Mouse (Mus musculus) liver, embryonic 13.5 days (tissue): ENCODE results near the gene Miga1. TPM values are rescaled to one million over a fixed set of nuclear protein-coding genes. Genes with fewer than 3 reads are reported as not detected.

ENCODE experiments used
- ATAC-seq: fragments of 200-750 bp; cut with Nextera tagmentation; 2 replicates; pipeline ENCODE4 v1.8.0; 2017; ENCODE audit warnings: low read depth, mild to moderate bottlenecking, moderate number of reproducible peaks, moderate library complexity
- DNase-seq: peaks from one replicate; pipeline ENCODE4 v3.0.0; 2022
- H3K27ac ChIP-seq: fragments of 300-500 bp; sonication (generic); 2 replicates; pipeline ENCODE4 v1.5.1; 2015; ENCODE audit warnings: moderate library complexity, mild to moderate bottlenecking, inconsistent platforms
- H3K27me3 ChIP-seq: fragments of 300-500 bp; sonication (generic); 2 replicates; pipeline ENCODE4 v1.6.1; 2015; ENCODE audit warnings: mild to moderate bottlenecking, inconsistent platforms
- H3K36me3 ChIP-seq: fragments of 300-500 bp; sonication (generic); 2 replicates; pipeline ENCODE4 v1.6.1; 2015; ENCODE audit warnings: mild to moderate bottlenecking, inconsistent platforms
- H3K4me1 ChIP-seq: fragments of 300-500 bp; sonication (generic); replicated peaks from 2 replicates; pipeline ENCODE4 v1.6.1; 2015; ENCODE audit warnings: inconsistent platforms
- H3K4me2 ChIP-seq: fragments of 300-500 bp; sonication (generic); 2 replicates; pipeline ENCODE4 v1.6.1; 2015; ENCODE audit warnings: inconsistent platforms, mild to moderate bottlenecking, moderate library complexity
- H3K4me3 ChIP-seq: fragments of 300-500 bp; sonication (generic); replicated peaks from 2 replicates; pipeline ENCODE4 v1.5.1; 2015; ENCODE audit warnings: mild to moderate bottlenecking, inconsistent platforms
- H3K9ac ChIP-seq: fragments of 300-500 bp; sonication (generic); 2 replicates; pipeline ENCODE4 v1.6.1; 2015; ENCODE audit warnings: mild to moderate bottlenecking, inconsistent platforms
- H3K9me3 ChIP-seq: fragments of 300-500 bp; sonication (generic); replicated peaks from 2 replicates; pipeline ENCODE4 v1.6.1; 2016; ENCODE audit warnings: inconsistent platforms
- WGBS: fragments of 180-500 bp; shearing (Covaris S2); methylation state at CpG from one replicate; pipeline ENCODE4 v1.1.7; 2015; ENCODE audit not compliant: insufficient replicate concordance; 5-methylcytosine and 5-hydroxymethylcytosine counted together
- polyA plus RNA-seq: library from polyadenylated mRNA; unstranded; fragments of >200 nt; fragmentation: Nextera tagmentation; extraction: Ambion mirVana; gene quantifications from 2 replicates; pipeline ENCODE4 v1.2.1, GENCODE M21; 2015

The Miga1 gene
- 4.3 and 4.7 TPM in 2 replicates for polyA plus RNA-seq

DNA sequence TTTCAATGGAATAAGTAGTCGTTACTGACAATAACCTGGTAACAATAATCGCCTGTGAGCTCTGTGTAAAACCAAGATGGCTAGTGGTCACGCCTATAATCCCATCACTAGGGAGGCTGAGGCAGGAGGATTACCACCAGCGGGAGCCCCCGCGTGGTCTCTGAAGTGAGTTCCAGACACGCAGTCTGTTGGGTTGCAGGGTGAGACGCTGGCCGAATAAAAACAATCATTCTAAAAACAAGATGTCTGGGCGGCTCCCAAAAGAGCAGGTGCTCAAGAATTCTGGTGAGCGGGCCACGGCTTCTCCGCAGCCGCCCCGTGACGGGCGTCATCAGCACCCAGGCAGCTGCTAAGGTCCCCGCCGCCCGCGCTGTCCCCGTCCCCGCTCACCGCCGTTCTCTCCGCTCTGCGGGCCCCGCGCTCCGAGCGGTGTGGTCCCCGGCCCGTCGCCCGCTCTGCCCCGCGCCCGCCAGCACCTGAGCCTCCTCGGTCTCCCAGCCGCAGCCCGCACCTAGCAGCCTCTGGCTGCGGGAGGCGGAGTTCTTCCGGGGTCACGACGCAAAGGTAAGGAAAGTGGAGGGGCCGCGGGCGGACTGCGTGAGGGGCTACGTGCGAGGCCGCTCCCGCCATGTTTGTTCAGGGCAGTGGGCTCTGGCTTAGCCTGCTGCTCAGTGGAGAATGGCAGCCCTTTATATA lies at the start of gene Miga1:
TSS of gene Miga1 (minus strand) at position 546 of the 696 bp plus-strand sequence.
- Histone ChIP-seq H3K4me1 (peaks cover 26% of the 10 kb centered on the region), H3K36me3 (peaks cover 19% of the 10 kb centered on the region), H3K27me3 (no peaks in the 10 kb centered on the region), H3K9me3 (no peaks in the 10 kb centered on the region), H3K4me2 (peak within 1 kb of the TSS; percentile 86), H3K27ac (peak within 1 kb of the TSS; percentile 67), H3K9ac (peak within 1 kb of the TSS; percentile 82), H3K4me3 (peak within 1 kb of the TSS; percentile 78)
- ATAC-seq: peak; percentile 82
- WGBS: under 1% methylated on average over 54 of the region's 54 CpGs
- peak; percentile 61 for DNase-seq

DNA sequence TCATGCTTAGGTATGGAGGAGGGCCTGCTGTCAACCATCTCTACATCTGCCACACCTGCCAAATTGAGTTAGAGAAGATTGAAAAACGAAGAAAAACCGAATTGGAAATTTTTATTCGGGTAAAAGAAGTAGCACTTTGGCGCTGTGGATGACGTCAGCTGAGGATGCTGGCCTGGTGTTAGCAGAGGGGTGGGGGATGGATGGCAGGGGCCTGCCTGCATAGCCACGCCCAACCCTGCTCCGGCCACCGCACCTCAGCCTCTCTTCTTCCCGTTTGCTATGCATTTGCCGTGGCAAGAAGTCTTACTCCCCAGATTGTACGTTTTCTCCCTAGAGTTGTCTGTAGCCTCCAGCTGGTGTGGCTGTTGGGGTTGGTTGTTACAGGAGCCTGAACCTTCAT lies 43.9 kb upstream of the Miga1 start:
- WGBS: 73% methylated on average over 11 of the region's 11 CpGs

DNA sequence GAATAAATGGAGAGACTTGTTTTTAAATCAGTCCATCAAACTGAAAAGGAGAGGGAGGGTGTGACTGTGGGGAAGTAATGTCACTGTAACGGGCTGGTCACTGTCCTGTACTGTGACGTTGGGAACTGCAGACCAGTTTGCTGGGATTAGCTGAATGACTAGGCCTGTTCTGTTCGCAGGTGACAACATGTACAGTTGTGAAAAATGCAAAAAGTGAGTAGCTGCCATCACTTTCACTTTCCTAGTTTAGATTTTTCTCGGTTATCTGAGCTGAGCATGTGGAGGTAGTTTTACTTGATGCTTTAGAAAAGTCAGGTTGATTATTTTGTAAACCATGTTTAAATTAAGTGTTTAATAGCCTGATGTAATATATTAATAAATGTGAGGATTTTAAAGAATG lies 35.9 kb upstream of the Miga1 start:
- ATAC-seq (no peak), DNase-seq (no peak)
- WGBS: 76% methylated on average over 4 of the region's 4 CpGs
- Histone ChIP-seq H3K4me1 (no peaks in the 10 kb centered on the region), H3K27me3 (no peaks in the 10 kb centered on the region), H3K36me3 (peaks cover 83% of the 10 kb centered on the region), H3K9ac (no peak overlapping the region), H3K27ac (no peak overlapping the region), H3K4me3 (no peak overlapping the region), H3K9me3 (no peaks in the 10 kb centered on the region), H3K4me2 (no peak overlapping the region)

More for the DNA sequence above, 43.9 kb upstream of the Miga1 start:
- no peak overlapping the region for H3K27ac ChIP-seq
- H3K9ac ChIP-seq: no peak overlapping the region
- H3K36me3 ChIP-seq: peaks cover 75% of the 10 kb centered on the region
- 0 out of 2 replicates have a peak, but pooled peaks cover 2% of the 10 kb centered on the region for H3K4me1 ChIP-seq
- no peaks in the 10 kb centered on the region for H3K9me3 ChIP-seq
- no peak overlapping the region for H3K4me3 ChIP-seq
- H3K27me3 ChIP-seq: no peaks in the 10 kb centered on the region
- H3K4me2 ChIP-seq: no peak overlapping the region
- ATAC-seq: no peak
- no peak for DNase-seq

DNA sequence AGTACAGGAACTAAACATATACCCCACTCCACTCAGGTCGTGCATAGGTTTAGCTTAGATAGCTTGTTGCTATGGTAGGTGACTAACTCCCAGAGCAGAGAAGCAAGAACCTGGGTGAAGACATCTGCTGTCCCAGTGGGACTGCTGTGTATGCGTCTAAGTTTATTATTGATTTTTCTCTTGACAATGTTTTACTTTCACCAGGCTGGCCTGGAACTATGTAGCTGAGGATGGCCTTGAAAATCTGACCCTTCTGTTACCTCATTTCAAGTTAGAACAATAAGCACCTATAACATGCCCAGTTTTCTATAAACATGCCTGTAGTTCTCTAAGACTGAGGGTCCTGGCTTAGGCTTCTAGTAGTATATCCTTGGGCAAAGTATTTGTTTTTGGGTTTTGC lies 24.0 kb upstream of the Miga1 start:
- WGBS: 70% methylated on average over 2 of the region's 2 CpGs
- no peak overlapping the region for H3K4me3 ChIP-seq
- H3K36me3 ChIP-seq: peaks cover 85% of the 10 kb centered on the region

DNA sequence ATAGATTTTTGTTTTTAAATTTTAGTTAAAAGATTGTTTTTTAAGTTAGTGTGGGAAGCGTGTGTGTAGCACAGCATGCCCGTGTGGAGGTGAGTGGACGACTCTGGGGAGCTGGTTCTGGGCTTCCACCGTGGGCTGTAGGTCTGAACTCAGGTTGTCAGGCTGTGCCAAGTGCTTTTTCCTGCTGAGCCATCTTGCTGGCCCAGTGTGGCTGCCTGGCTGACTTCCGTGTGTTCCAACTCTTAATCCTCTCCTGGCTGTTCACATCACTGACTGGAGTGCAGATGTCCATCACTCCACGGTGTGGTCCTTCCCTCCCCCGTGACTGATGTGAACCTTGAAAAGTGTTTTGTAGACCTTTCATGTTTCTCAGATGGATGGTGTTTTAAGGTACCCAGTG lies 18.9 kb upstream of the Miga1 start:
- DNase-seq (no peak), ATAC-seq (no peak)
- Histone ChIP-seq H3K4me1 (peaks cover 27% of the 10 kb centered on the region), H3K4me3 (no peak overlapping the region), H3K9me3 (no peaks in the 10 kb centered on the region), H3K9ac (no peak overlapping the region), H3K27me3 (no peaks in the 10 kb centered on the region), H3K36me3 (peaks cover 60% of the 10 kb centered on the region), H3K27ac (no peak overlapping the region), H3K4me2 (no peak overlapping the region)
- 80% methylated on average over 7 of the region's 7 CpGs for WGBS

More for the DNA sequence above, 24.0 kb upstream of the Miga1 start:
- H3K4me2 ChIP-seq: no peak overlapping the region
- no peak for ATAC-seq
- no peaks in the 10 kb centered on the region for H3K27me3 ChIP-seq
- H3K9me3 ChIP-seq: no peaks in the 10 kb centered on the region
- peaks cover 11% of the 10 kb centered on the region for H3K4me1 ChIP-seq
- no peak overlapping the region for H3K27ac ChIP-seq
- H3K9ac ChIP-seq: no peak overlapping the region
- no peak for DNase-seq

DNA sequence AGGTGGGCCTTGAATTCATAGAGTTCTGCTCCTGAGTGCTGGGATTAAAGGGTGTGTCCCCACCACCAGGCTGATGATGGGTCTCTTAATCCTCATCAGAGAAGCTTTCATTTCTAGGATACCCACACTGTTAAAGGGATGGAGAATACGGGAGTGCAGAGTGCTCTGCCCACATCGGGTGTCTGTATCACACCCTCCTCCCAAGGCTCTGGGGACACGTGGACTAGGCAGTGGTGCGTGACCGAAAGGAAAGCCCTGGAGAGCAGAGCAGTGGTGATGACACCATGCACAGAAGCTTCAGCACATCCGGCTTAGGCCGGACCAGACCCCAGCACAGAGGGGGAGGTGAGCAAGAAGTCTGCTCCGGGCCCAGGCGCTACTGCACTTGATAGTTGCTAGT lies 16.5 kb upstream of the Miga1 start:
- peaks cover 49% of the 10 kb centered on the region for H3K4me1 ChIP-seq
- no peak for DNase-seq
- H3K27ac ChIP-seq: no peak overlapping the region
- H3K36me3 ChIP-seq: peaks cover 37% of the 10 kb centered on the region
- H3K9ac ChIP-seq: no peak overlapping the region
- no peak for ATAC-seq
- no peak overlapping the region for H3K4me2 ChIP-seq
- H3K27me3 ChIP-seq: no peaks in the 10 kb centered on the region
- no peaks in the 10 kb centered on the region for H3K9me3 ChIP-seq
- WGBS: 82% methylated on average over 9 of the region's 9 CpGs
- H3K4me3 ChIP-seq: no peak overlapping the region

DNA sequence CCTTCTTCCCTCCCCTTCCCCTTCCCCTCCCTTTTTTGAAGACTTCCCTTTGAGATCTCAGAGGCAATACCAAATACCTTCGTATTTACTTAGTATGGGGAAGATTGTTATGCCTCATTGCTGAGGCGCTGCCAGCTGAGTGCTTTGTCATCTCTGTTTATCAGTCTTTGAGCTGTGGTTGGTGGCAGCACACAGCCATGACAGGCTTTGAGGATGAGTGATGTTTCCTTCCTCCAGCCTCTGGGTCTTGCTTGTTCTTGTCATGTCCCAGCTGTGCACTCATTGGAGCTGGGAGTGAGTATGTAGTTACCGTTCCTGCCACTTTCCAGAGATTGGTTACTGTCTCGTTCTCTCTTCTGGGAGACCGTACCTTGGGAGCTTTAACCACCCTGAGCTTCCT lies 15.2 kb upstream of the Miga1 start:
- Histone ChIP-seq H3K27ac (peak overlapping the region; percentile 89), H3K9me3 (no peaks in the 10 kb centered on the region), H3K4me1 (peaks cover 60% of the 10 kb centered on the region), H3K27me3 (no peaks in the 10 kb centered on the region), H3K36me3 (peaks cover 30% of the 10 kb centered on the region), H3K4me2 (peak overlapping the region; percentile 41), H3K9ac (peak overlapping the region; percentile 56), H3K4me3 (0 out of 2 replicates have a peak overlapping the region, but pooled peaks have one; percentile 8)
- DNase-seq (peak; percentile 65), ATAC-seq (peak; percentile 94)
- WGBS: 23% methylated on average over 5 of the region's 5 CpGs

DNA sequence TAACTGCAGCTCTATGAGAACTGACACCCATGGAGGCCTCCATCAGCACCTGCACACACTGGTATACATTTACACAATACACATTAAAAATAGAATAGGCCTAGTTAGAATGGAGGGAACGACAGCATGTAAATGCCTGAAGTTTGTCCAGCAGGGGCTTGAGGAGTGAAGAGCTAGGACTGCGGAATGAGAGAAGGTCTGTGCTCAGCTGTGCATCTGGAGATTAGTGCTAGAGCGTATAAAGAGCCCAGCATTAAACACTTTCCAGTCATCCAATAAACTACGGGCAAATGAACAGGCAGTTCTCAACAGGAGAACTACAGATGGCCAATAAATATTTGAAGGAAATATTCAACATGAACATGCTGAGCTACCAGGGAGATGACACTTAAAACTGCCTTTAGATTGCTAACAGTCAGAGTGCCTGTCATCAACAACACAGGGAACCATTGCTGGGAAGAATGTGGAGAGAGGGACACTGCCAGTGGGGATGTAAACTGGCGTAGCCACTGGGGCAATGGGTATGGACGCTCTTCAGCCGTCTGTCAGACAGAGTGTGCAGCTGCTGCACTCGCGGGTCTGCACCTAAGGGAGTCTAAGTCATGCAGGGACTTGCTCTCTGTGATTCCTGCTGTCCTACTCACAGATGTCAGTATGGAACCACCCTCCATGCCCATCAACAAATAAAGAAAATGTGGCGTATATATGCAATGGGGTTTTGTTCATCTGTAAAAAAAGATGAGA lies 13.4 kb upstream of the Miga1 start:
- H3K27me3 ChIP-seq: no peaks in the 10 kb centered on the region
- H3K9me3 ChIP-seq: no peaks in the 10 kb centered on the region
- 88% methylated on average over 10 of the region's 10 CpGs for WGBS
- no peak overlapping the region for H3K27ac ChIP-seq
- peaks cover 73% of the 10 kb centered on the region for H3K4me1 ChIP-seq
- peaks cover 17% of the 10 kb centered on the region for H3K36me3 ChIP-seq
- no peak for ATAC-seq
- no peak overlapping the region for H3K4me3 ChIP-seq
- H3K4me2 ChIP-seq: no peak overlapping the region
- H3K9ac ChIP-seq: no peak overlapping the region
- no peak for DNase-seq

DNA sequence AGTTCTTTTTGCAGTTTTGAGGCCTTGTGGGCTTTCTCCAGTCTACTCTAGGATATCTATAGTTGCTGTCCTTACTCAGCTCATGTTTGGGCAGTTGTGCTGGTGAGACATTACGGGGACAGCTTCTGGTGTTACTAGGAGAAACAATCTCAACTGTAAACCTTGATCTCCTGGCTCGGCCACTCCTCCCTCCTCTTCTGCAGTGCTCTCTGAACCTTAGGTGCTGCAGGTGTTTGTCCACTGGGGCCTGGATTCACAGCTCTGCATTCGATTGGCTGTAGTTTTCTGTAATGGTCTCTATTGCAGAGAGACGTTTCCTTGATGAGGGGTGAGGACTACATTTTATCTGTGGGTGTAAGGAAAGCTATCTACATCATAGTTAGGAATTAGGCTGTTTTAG lies 12.1 kb upstream of the Miga1 start:
- Histone ChIP-seq H3K36me3 (peaks cover 13% of the 10 kb centered on the region), H3K27me3 (no peaks in the 10 kb centered on the region), H3K27ac (0 out of 2 replicates have a peak overlapping the region, but pooled peaks have one; percentile 13), H3K4me1 (peaks cover 84% of the 10 kb centered on the region), H3K4me2 (no peak overlapping the region), H3K4me3 (no peak overlapping the region), H3K9ac (no peak overlapping the region), H3K9me3 (no peaks in the 10 kb centered on the region)
- 60% methylated on average over 4 of the region's 4 CpGs for WGBS
- ATAC-seq: no peak
- no peak for DNase-seq

DNA sequence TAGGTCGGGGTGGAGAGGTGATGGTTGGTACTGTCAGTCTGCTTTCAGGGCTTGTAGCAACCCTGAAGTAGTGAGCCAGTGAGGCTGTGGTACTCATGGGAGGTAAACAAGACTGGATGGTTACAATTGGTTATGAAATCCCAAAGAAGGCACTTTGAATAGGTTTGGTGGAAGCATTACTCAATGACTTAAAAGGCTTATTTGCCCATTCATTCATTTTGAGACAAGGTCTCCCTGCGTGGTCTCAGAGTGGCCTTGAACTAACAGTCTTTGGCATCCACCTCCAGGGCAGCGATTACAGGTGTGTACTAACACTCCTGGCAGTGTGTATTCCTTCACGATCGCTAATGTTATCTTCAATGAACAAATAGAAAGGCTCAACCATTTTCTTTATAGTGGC lies 10.8 kb upstream of the Miga1 start:
- H3K4me2 ChIP-seq: no peak overlapping the region
- ATAC-seq (no peak), DNase-seq (no peak)
- no peak overlapping the region for H3K4me3 ChIP-seq
- WGBS: 74% methylated on average over 5 of the region's 5 CpGs
- peaks cover 79% of the 10 kb centered on the region for H3K4me1 ChIP-seq
- no peaks in the 10 kb centered on the region for H3K9me3 ChIP-seq
- no peak overlapping the region for H3K9ac ChIP-seq
- peaks cover 9% of the 10 kb centered on the region; the same call in 1 of the 2 replicates for H3K36me3 ChIP-seq
- no peaks in the 10 kb centered on the region for H3K27me3 ChIP-seq
- H3K27ac ChIP-seq: peak overlapping the region; percentile 36; the same call in 1 of the 2 replicates

DNA sequence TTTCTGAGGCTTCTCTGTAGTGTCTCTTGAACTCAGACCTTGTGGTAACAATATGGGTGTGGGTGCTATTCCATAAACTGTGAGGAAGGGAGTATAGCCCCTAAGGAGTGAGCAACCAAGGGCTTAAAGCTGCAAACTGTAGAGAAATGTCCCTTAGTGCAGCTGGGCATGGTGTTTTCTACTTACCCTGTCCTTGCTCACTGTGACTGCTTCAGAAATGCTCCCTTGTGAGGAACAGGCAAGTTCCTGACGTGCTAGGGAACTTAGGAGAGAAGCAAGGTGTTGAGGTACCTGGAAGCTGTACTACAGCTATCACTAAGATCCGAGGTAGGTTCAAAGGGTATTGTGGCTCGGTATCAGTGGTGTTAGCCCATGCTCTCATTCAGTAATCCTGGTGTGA lies 10.2 kb upstream of the Miga1 start:
- Histone ChIP-seq H3K4me2 (no peak overlapping the region), H3K27me3 (no peaks in the 10 kb centered on the region), H3K27ac (peak overlapping the region; percentile 36; the same call in 1 of the 2 replicates)

More for the DNA sequence above, 10.2 kb upstream of the Miga1 start:
- WGBS: 76% methylated on average over 3 of the region's 3 CpGs
- H3K36me3 ChIP-seq: peaks cover 9% of the 10 kb centered on the region; the same call in 1 of the 2 replicates
- no peaks in the 10 kb centered on the region for H3K9me3 ChIP-seq
- H3K9ac ChIP-seq: peak overlapping the region; percentile 26; the same call in 1 of the 2 replicates
- DNase-seq: no peak
- H3K4me1 ChIP-seq: peaks cover 74% of the 10 kb centered on the region
- no peak overlapping the region for H3K4me3 ChIP-seq
- ATAC-seq: no peak
